Comparison of ENCODE assay signal across 15 mouse cellular contexts in the genomic region with DNA sequence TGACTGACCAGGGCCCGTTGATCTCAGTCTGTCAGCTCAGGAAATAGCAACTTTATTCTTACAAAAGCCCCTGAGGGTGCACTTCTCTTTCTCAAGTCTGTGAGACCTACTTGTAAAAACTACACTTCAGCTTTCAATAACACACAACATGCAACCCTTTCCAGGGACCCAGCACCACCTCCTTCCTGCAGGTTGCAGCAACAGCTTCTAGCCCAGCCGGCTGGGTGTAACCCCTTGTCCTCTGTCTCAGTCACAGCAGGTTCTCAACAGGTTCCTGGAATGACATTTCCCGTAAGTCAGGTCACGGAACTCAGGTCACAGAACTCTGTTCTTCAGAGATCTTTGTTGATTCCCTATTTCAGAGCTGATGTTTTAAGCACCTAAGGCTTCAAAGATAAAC.
"Had no signal": no experiment of that assay in that cellular context is flagged by ENCODE, and none has a peak within 500 bp of the region (broad histone marks: within the 10 kb centered on the region; RNA-seq: fewer than 3 reads in every experiment).

No protein-coding gene starts in this region.

- H3K27me3 ChIP-seq: limb, embryonic 15.5 days; midbrain, embryonic 12.5 days; neural tube, embryonic 13.5 days had no signal

- H3K4me3 ChIP-seq: limb, embryonic 15.5 days; midbrain, embryonic 12.5 days; neural tube, embryonic 13.5 days had no signal

- DNase-seq: kidney, adult 9 months; kidney, postnatal 36 days; layer of hippocampus, adult 9-11 months; layer of hippocampus, postnatal 36 days; lung, adult 18-20 months; lung, postnatal 4 days; spleen, adult 18-20 months; thymus, adult 2 months; thymus, postnatal 25 days had no signal

- H3K9ac ChIP-seq: limb, embryonic 15.5 days; midbrain, embryonic 12.5 days; neural tube, embryonic 13.5 days had no signal

- H3K4me2 ChIP-seq: limb, embryonic 15.5 days; midbrain, embryonic 12.5 days; neural tube, embryonic 13.5 days had no signal

- ATAC-seq: intestine, embryonic 16.5 days; midbrain, embryonic 16.5 days had no signal

- H3K27ac ChIP-seq: kidney, postnatal 0 days; limb, embryonic 15.5 days; midbrain, embryonic 12.5 days; neural tube, embryonic 13.5 days had no signal

- H3K36me3 ChIP-seq: limb, embryonic 15.5 days; midbrain, embryonic 12.5 days; neural tube, embryonic 13.5 days had no signal

- H3K9me3 ChIP-seq: limb, embryonic 15.5 days; midbrain, embryonic 12.5 days; neural tube, embryonic 13.5 days had no signal

- H3K4me1 ChIP-seq: limb, embryonic 15.5 days; midbrain, embryonic 12.5 days; neural tube, embryonic 13.5 days had no signal
